Mouse (Mus musculus) effector memory CD4-positive, alpha-beta T cell, adult 5 months (primary cell): Measurements from ENCODE around the gene Syn2. TPM values are rescaled to one million over a fixed set of nuclear protein-coding genes. Genes with fewer than 3 reads are reported as not detected.

ENCODE experiments used
- polyA plus RNA-seq: library from polyadenylated mRNA; unstranded; fragments of 100-300 nt; shearing (Covaris generic); gene quantifications from one replicate; pipeline ENCODE4 v1.2.1, GENCODE M21; 2017

Syn2 gene
- not detected for polyA plus RNA-seq

GRCm38 (mm10) chr6:115134501-115135331, at the start of gene Syn2:
Gene Syn2, plus strand, starts transcription at chr6:115134902.

GRCm38 (mm10) chr6:115227043-115227442, 92.3 kb downstream of the Syn2 start, which contains the start of gene Gm17482:
Gene Gm17482, plus strand, starts transcription at chr6:115227343.

GRCm38 (mm10) chr6:115252099-115252873, 117.6 kb downstream of the Syn2 start, which contains the start of gene Timp4:
Gene Timp4, minus strand, starts transcription at chr6:115252205.

Other genes with a start within 250 kb of the Syn2 start
- gene Vgll4, start 164.9 kb upstream of the Syn2 start, polyA plus RNA-seq = 250 TPM
- gene Tamm41, start 97.0 kb upstream of the Syn2 start, polyA plus RNA-seq = 22.9 TPM
- gene Gm17482, start 92.4 kb downstream of the Syn2 start, polyA plus RNA-seq = not detected
- 0.06 TPM for gene Timp4, start 117.3 kb downstream of the Syn2 start, polyA plus RNA-seq
- not detected for gene Pparg, start 226.0 kb downstream of the Syn2 start, polyA plus RNA-seq